Comparison of ENCODE assay signal across 8 mouse cellular contexts in genomic region chr5:135793996-135794858, GRCm38 (mm10). TPM values are rescaled to one million over a fixed set of nuclear protein-coding genes. Genes with fewer than 3 reads are reported as not detected.
A peak's percentile ranks its signal among the peaks of the same experiment; 100 is the strongest.
DNase-seq lines count a peak whose midpoint lies in the region; ATAC-seq and TF ChIP-seq lines count a peak whose summit lies in the region.

No protein-coding gene starts in this region.

- H3K9ac ChIP-seq in forebrain, postnatal 0 days: peak overlapping the region; percentile 35; the same call in 1 of the 2 replicates
- 0 out of 2 replicates have a peak overlapping the region, but pooled peaks have one; percentile 13 for H3K9ac ChIP-seq in lung, embryonic 15.5 days

- H3K4me3 ChIP-seq in G1E (ENCODE audit: low read depth, low read length): no peak overlapping the region; the same call in 1 of the 2 replicates
- 0 out of 2 replicates have a peak overlapping the region, but pooled peaks have one; percentile 22 for H3K4me3 ChIP-seq in forebrain, postnatal 0 days (ENCODE audit: low read depth, low read length)
- peak overlapping the region; percentile 29 for H3K4me3 ChIP-seq in lung, embryonic 15.5 days

- peak; percentile 65 for ATAC-seq in G1E (ENCODE audit: extremely low read depth, insufficient number of reproducible peaks, low FRiP score, poor library complexity, severe bottlenecking)
- ATAC-seq in forebrain, postnatal 0 days: peak; percentile 94
- ATAC-seq in lung, embryonic 15.5 days (ENCODE audit: borderline replicate concordance, extremely low read depth, low FRiP score, low TSS enrichment): peak; percentile 70

- H3K27ac ChIP-seq in forebrain, postnatal 0 days (ENCODE audit: low read depth, low read length): peak overlapping the region; percentile 58
- H3K27ac ChIP-seq in lung, embryonic 15.5 days: no peak overlapping the region

- H3K36me3 ChIP-seq in G1E (replicated peaks): peaks cover 44% of the 10 kb centered on the region
- peaks cover 23% of the 10 kb centered on the region for H3K36me3 ChIP-seq in forebrain, postnatal 0 days (ENCODE audit: insufficient read depth)
- peaks cover 26% of the 10 kb centered on the region for H3K36me3 ChIP-seq in lung, embryonic 15.5 days

- H3K27me3 ChIP-seq in G1E (ENCODE audit: insufficient read depth, low read length): peaks cover 3% of the 10 kb centered on the region
- no peaks in the 10 kb centered on the region for H3K27me3 ChIP-seq in forebrain, postnatal 0 days (ENCODE audit: insufficient read depth, low read length)
- H3K27me3 ChIP-seq in lung, embryonic 15.5 days: no peaks in the 10 kb centered on the region

- peak; percentile 67 for DNase-seq in G1E (ENCODE audit: low spot score)
- peak; percentile 93 for DNase-seq in cerebellum, adult 8-10 months
- peak; percentile 90 for DNase-seq in forebrain, postnatal 0 days
- DNase-seq in heart, postnatal 4 days: peak; percentile 93
- DNase-seq in layer of hippocampus, adult 8-10 months (ENCODE audit: low spot score in 2 of 2): peak; percentile 78 to 91
- DNase-seq in ovary, postnatal 10 days (ENCODE audit: low spot score): peak; percentile 80
- peak; percentile 73 for DNase-seq in thymus, postnatal 0 days (ENCODE audit: low spot score)

- peak; percentile 92 for TF ChIP-seq CTCF in G1E (IDR thresholded peaks at IDR 0.05; ENCODE audit: low read depth, low read length)
- TF ChIP-seq CTCF in forebrain, postnatal 0 days (IDR thresholded peaks at IDR 0.05; ENCODE audit: low read depth): peak; percentile 99

- H3K4me1 ChIP-seq in G1E (ENCODE audit: insufficient read depth, low read depth, low read length): peaks cover 8% of the 10 kb centered on the region
- 0 out of 2 replicates have a peak, but pooled peaks cover 4% of the 10 kb centered on the region for H3K4me1 ChIP-seq in forebrain, postnatal 0 days (ENCODE audit: insufficient read depth)
- H3K4me1 ChIP-seq in lung, embryonic 15.5 days: peaks cover 7% of the 10 kb centered on the region; the same call in 1 of the 2 replicates

- H3K9me3 ChIP-seq in G1E (replicated peaks): no peaks in the 10 kb centered on the region
- no peaks in the 10 kb centered on the region for H3K9me3 ChIP-seq in forebrain, postnatal 0 days (ENCODE audit: low read length)
- H3K9me3 ChIP-seq in lung, embryonic 15.5 days: no peaks in the 10 kb centered on the region

- peak overlapping the region; percentile 33 for H3K4me2 ChIP-seq in forebrain, postnatal 0 days (ENCODE audit: low read depth)
- peak overlapping the region; percentile 45 for H3K4me2 ChIP-seq in lung, embryonic 15.5 days

- 7% methylated on average over 20 of the region's 20 CpGs for WGBS in forebrain, postnatal 0 days
- WGBS in lung, embryonic 15.5 days: 9% methylated on average over 20 of the region's 20 CpGs

RNA-seq across cellular contexts. Expression of gene Srrm3, which starts 12.5 kb away (rescaled TPM):
- total RNA-seq in G1E (2014; fragmentation: Nextera tagmentation) (not detected in 2 replicates), G1E (2017) (0.38 and 0.41 TPM in 2 replicates)
- polyA plus RNA-seq in G1E (2012): not detected in 2 replicates
- total RNA-seq in forebrain, postnatal 0 days (2014; rRNA removed): 60.2 and 70.5 TPM in 2 replicates
- polyA plus RNA-seq in forebrain, postnatal 0 days (2015; fragmentation: Nextera tagmentation; extraction: Ambion mirVana): 39.4 and 44.6 TPM in 2 replicates
- under 1 TPM; 0.12 to 0.20 TPM for total RNA-seq in heart, postnatal 4 days (2021)
- 10 to 100 TPM; 59.8 to 90.9 (median 72.0) TPM for total RNA-seq in layer of hippocampus, adult 8-10 months (2022)
- 0.20 and 0.64 TPM in 2 replicates for polyA plus RNA-seq in lung, embryonic 15.5 days (2015; fragmentation: Nextera tagmentation; extraction: Ambion mirVana)
- polyA plus RNA-seq in thymus, postnatal 0 days (2015; fragmentation: Nextera tagmentation; extraction: Ambion mirVana): 0.09 TPM in 1 of 2 replicates, not detected in the other

RNA-seq across cellular contexts. Expression of gene Mdh2, which starts 15.9 kb away (rescaled TPM):
- total RNA-seq in G1E (2014; fragmentation: Nextera tagmentation) (200 and 245 TPM in 2 replicates), G1E (2017) (141 and 153 TPM in 2 replicates)
- 664 and 799 TPM in 2 replicates for polyA plus RNA-seq in G1E (2012)
- total RNA-seq in forebrain, postnatal 0 days (2014; rRNA removed): 115 and 132 TPM in 2 replicates
- polyA plus RNA-seq in forebrain, postnatal 0 days (2015; fragmentation: Nextera tagmentation; extraction: Ambion mirVana): 663 and 665 TPM in 2 replicates
- total RNA-seq in heart, postnatal 4 days (2021): 1,000 to 10,000 TPM; 1,387 to 1,444 TPM
- total RNA-seq in layer of hippocampus, adult 8-10 months (2022): 100 to 1,000 TPM; 392 to 413 (median 402) TPM
- 452 and 462 TPM in 2 replicates for polyA plus RNA-seq in lung, embryonic 15.5 days (2015; fragmentation: Nextera tagmentation; extraction: Ambion mirVana)
- 525 and 570 TPM in 2 replicates for polyA plus RNA-seq in thymus, postnatal 0 days (2015; fragmentation: Nextera tagmentation; extraction: Ambion mirVana)

RNA-seq across cellular contexts. Expression of gene Styxl1, which starts 16.0 kb away (rescaled TPM):
- total RNA-seq in G1E (2014; fragmentation: Nextera tagmentation) (0.49 and 0.68 TPM in 2 replicates), G1E (2017) (0.12 TPM in 1 of 2 replicates, not detected in the other)
- polyA plus RNA-seq in G1E (2012): not detected in 2 replicates
- total RNA-seq in forebrain, postnatal 0 days (2014; rRNA removed): 0.29 and 0.54 TPM in 2 replicates
- 0.25 and 1.0 TPM in 2 replicates for polyA plus RNA-seq in forebrain, postnatal 0 days (2015; fragmentation: Nextera tagmentation; extraction: Ambion mirVana)
- total RNA-seq in heart, postnatal 4 days (2021): not detected
- total RNA-seq in layer of hippocampus, adult 8-10 months (2022): under 1 TPM in 2 of 4 experiments, not detected in 2; 0.73 to 0.85 TPM
- 0.24 and 0.57 TPM in 2 replicates for polyA plus RNA-seq in lung, embryonic 15.5 days (2015; fragmentation: Nextera tagmentation; extraction: Ambion mirVana)
- 0.83 and 0.96 TPM in 2 replicates for polyA plus RNA-seq in thymus, postnatal 0 days (2015; fragmentation: Nextera tagmentation; extraction: Ambion mirVana)

RNA-seq across cellular contexts. Expression of gene Tmem120a, which starts 50.0 kb away (rescaled TPM):
- 8.5 and 17.8 TPM in 2 replicates for total RNA-seq in G1E (2014; fragmentation: Nextera tagmentation)
- 17.3 and 18.0 TPM in 2 replicates for total RNA-seq in G1E (2017)
- 13.3 and 14.2 TPM in 2 replicates for polyA plus RNA-seq in G1E (2012)
- 42.7 and 49.1 TPM in 2 replicates for total RNA-seq in forebrain, postnatal 0 days (2014; rRNA removed)
- polyA plus RNA-seq in forebrain, postnatal 0 days (2015; fragmentation: Nextera tagmentation; extraction: Ambion mirVana): 111 and 126 TPM in 2 replicates
- total RNA-seq in heart, postnatal 4 days (2021): 10 to 100 TPM; 14.4 to 16.7 TPM
- 10 to 100 TPM; 15.7 to 20.4 (median 17.3) TPM for total RNA-seq in layer of hippocampus, adult 8-10 months (2022)
- 37.7 and 38.3 TPM in 2 replicates for polyA plus RNA-seq in lung, embryonic 15.5 days (2015; fragmentation: Nextera tagmentation; extraction: Ambion mirVana)
- 37.3 and 40.4 TPM in 2 replicates for polyA plus RNA-seq in thymus, postnatal 0 days (2015; fragmentation: Nextera tagmentation; extraction: Ambion mirVana)

Comparison
In these comparisons a context has a peak if more than half of its experiments do, and no peak if none do; other contexts are left out.
1. RNA of gene Srrm3, which starts 12.5 kb away (total RNA-seq): 59.8 to 90.9 TPM in layer of hippocampus, adult 8-10 months and 60.2 to 70.5 TPM in forebrain, postnatal 0 days; 0.38 to 0.41 TPM in G1E and 0.12 to 0.20 TPM in heart, postnatal 4 days; every median in the first group is over 10 times any median in the second.
2. Peak in every context shown above with its lines, with median percentiles within 50 percentile points of each other: ATAC-seq and DNase-seq.